Mouse (Mus musculus) liver, postnatal 0 days (tissue): ENCODE results near the gene Bend3.

ENCODE experiments used
- CTCF ChIP-seq: sonication (generic); IDR thresholded peaks from 2 replicates; pipeline ENCODE4 v1.5.1; 2016; ENCODE audit warnings: antibody characterized with exemption, low read depth
- EP300 ChIP-seq: IDR thresholded peaks from 2 replicates; pipeline ENCODE4 v1.6.1; 2016; ENCODE audit warnings: antibody characterized with exemption, low read depth, mild to moderate bottlenecking

DNA sequence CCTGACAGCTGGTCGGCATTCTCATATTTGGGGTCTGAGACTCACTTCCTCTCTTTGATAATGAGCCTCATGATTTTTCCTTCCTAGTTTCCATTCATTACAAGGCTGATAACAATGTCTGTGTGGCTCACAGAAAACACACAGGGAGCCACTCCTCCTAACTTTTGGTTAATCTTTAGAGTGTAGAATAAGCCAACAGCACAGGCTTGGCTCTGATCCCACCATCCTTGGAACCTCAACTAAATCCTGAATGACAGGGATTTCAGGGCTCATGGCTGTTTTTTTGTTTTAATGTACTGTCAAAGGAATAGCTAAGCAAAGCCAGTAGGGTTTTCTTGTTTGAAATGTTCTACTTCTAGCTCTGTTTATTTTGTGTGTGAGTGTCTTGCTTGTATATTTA is 55.8 kb downstream of the Bend3 start:
- TF ChIP-seq CTCF (no peak), EP300 (no peak)
